Mouse (Mus musculus): ENCODE results near the gene Kdm4b. TPM values are rescaled to one million over a fixed set of nuclear protein-coding genes. Genes with fewer than 3 reads are reported as not detected.

The Kdm4b gene
- polyA plus RNA-seq, 1 experiment from 2014 or later: 77.9 TPM

Small RNA genes lying within 50 kb of the gene (microRNA-seq; reads per million reads assigned to microRNA genes)
- gene Mir6977: 1.0 reads per million

Other genes with a start within 250 kb of the Kdm4b start
- 140 and 150 TPM in 2 replicates for gene Hdgfl2, start 246.4 kb upstream of the Kdm4b start, polyA plus RNA-seq (2015; fragmentation: Nextera tagmentation; extraction: Ambion mirVana)
- gene Plin4, start 216.3 kb upstream of the Kdm4b start, polyA plus RNA-seq (2015; fragmentation: Nextera tagmentation; extraction: Ambion mirVana): 0.03 and 0.11 TPM in 2 replicates
- 0.83 and 0.93 TPM in 2 replicates for gene Plin5, start 208.5 kb upstream of the Kdm4b start, polyA plus RNA-seq (2015; fragmentation: Nextera tagmentation; extraction: Ambion mirVana)
- 0.22 TPM in 1 of 2 replicates, not detected in the other for gene Lrg1, start 204.1 kb upstream of the Kdm4b start, polyA plus RNA-seq (2015; fragmentation: Nextera tagmentation; extraction: Ambion mirVana)
- gene Sema6b, start 185.7 kb upstream of the Kdm4b start, polyA plus RNA-seq (2015; fragmentation: Nextera tagmentation; extraction: Ambion mirVana): 10.9 and 11.1 TPM in 2 replicates
- 8.5 and 9.1 TPM in 2 replicates for gene Tnfaip8l1, start 163.6 kb upstream of the Kdm4b start, polyA plus RNA-seq (2015; fragmentation: Nextera tagmentation; extraction: Ambion mirVana)
- gene Mydgf, start 142.1 kb upstream of the Kdm4b start, polyA plus RNA-seq (2015; fragmentation: Nextera tagmentation; extraction: Ambion mirVana): 67.4 and 74.2 TPM in 2 replicates
- gene Dpp9, start 107.2 kb upstream of the Kdm4b start, polyA plus RNA-seq (2015; fragmentation: Nextera tagmentation; extraction: Ambion mirVana): 25.7 and 26.3 TPM in 2 replicates
- 16.6 and 19.1 TPM in 2 replicates for gene Fem1a, start 69.3 kb upstream of the Kdm4b start, polyA plus RNA-seq (2015; fragmentation: Nextera tagmentation; extraction: Ambion mirVana)
- 1.5 and 1.7 TPM in 2 replicates for gene Ticam1, start 49.3 kb upstream of the Kdm4b start, polyA plus RNA-seq (2015; fragmentation: Nextera tagmentation; extraction: Ambion mirVana)
- 21.5 and 24.7 TPM in 2 replicates for gene Plin3, start 33.2 kb upstream of the Kdm4b start, polyA plus RNA-seq (2015; fragmentation: Nextera tagmentation; extraction: Ambion mirVana)
- not detected in 2 replicates for gene Arrdc5, start 25.8 kb upstream of the Kdm4b start, polyA plus RNA-seq (2015; fragmentation: Nextera tagmentation; extraction: Ambion mirVana)
- 20.0 and 27.4 TPM in 2 replicates for gene Uhrf1, start 22.7 kb upstream of the Kdm4b start, polyA plus RNA-seq (2015; fragmentation: Nextera tagmentation; extraction: Ambion mirVana)
- gene Ptprs, start 150.4 kb downstream of the Kdm4b start, polyA plus RNA-seq (2015; fragmentation: Nextera tagmentation; extraction: Ambion mirVana): 251 and 260 TPM in 2 replicates
- gene Znrf4, start 186.4 kb downstream of the Kdm4b start, polyA plus RNA-seq (2015; fragmentation: Nextera tagmentation; extraction: Ambion mirVana): not detected in 2 replicates
- gene Gm20219, start 228.3 kb downstream of the Kdm4b start, polyA plus RNA-seq (2015; fragmentation: Nextera tagmentation; extraction: Ambion mirVana): 1.0 and 1.7 TPM in 2 replicates

All from neural tube, embryonic 13.5 days (tissue).